ENCODE assay signal across 9 mouse cellular contexts in the genomic region with DNA sequence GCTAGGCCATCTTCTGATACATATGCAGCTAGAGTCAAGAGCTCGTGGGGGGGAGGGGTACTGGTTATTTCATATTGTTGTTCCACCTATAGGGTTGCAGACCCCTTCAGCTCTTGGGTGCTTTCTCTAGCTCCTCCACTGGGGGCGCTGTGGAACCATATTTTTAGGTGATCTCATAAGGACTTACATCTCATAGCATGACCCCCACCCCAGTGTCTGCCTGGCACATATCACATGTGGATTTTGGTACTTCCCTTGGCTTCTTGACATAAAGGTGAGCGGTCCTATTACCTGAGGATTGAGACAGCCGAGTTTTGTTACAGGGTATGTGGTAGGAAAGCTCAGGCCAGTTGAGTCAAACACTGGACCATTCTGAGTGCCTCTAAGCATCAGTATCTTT. TPM values are rescaled to one million over a fixed set of nuclear protein-coding genes. Genes with fewer than 3 reads are reported as not detected.
DNase-seq lines count a peak whose midpoint lies in the region; ATAC-seq and TF ChIP-seq lines count a peak whose summit lies in the region.
"Had no signal": no experiment of that assay in that cellular context is flagged by ENCODE, and none has a peak within 500 bp of the region (broad histone marks: within the 10 kb centered on the region; RNA-seq: fewer than 3 reads in every experiment).

No protein-coding gene starts in this region.

- H3K36me3 ChIP-seq in midbrain, embryonic 10.5 days: no peaks in the 10 kb centered on the region
- 0 out of 2 replicates have a peak, but pooled peaks cover 2% of the 10 kb centered on the region for H3K36me3 ChIP-seq in midbrain, embryonic 16.5 days (ENCODE audit: control insufficient read depth, insufficient read depth, low read length)
- no peaks in the 10 kb centered on the region for H3K36me3 ChIP-seq in midbrain, postnatal 0 days (ENCODE audit: insufficient read depth, low read length)
- H3K36me3 ChIP-seq: liver, embryonic 15.5 days had no signal

- H3K9me3 ChIP-seq in midbrain, embryonic 10.5 days (replicated peaks): no peaks in the 10 kb centered on the region
- no peaks in the 10 kb centered on the region for H3K9me3 ChIP-seq in midbrain, embryonic 16.5 days (replicated peaks; ENCODE audit: control insufficient read depth, low read length, poor library complexity, severe bottlenecking)
- H3K9me3 ChIP-seq in midbrain, postnatal 0 days (ENCODE audit: low read length): no peaks in the 10 kb centered on the region
- H3K9me3 ChIP-seq: liver, embryonic 15.5 days had no signal

- peak; percentile 40 for TF ChIP-seq CTCF in midbrain, postnatal 0 days (IDR thresholded peaks at IDR 0.05)

- 57% methylated on average over 4 of the region's 4 CpGs for WGBS in midbrain, embryonic 10.5 days
- 58% methylated on average over 4 of the region's 4 CpGs for WGBS in midbrain, embryonic 16.5 days
- 59% methylated on average over 4 of the region's 4 CpGs for WGBS in midbrain, postnatal 0 days

- H3K27me3 ChIP-seq in midbrain, embryonic 10.5 days (ENCODE audit: low read depth, poor library complexity, severe bottlenecking): no peaks in the 10 kb centered on the region
- no peaks in the 10 kb centered on the region for H3K27me3 ChIP-seq in midbrain, embryonic 16.5 days (ENCODE audit: control insufficient read depth, insufficient read depth, low read depth, low read length)
- no peaks in the 10 kb centered on the region for H3K27me3 ChIP-seq in midbrain, postnatal 0 days (ENCODE audit: insufficient read depth, low read length)
- H3K27me3 ChIP-seq: liver, embryonic 15.5 days had no signal

- intact Hi-C loops in gastrocnemius, postnatal 14 days (cut with DNase I; ENCODE audit: low total_unique reads): no loop called here

- H3K27ac ChIP-seq in midbrain, embryonic 10.5 days (replicated peaks): no peak overlapping the region
- no peak overlapping the region for H3K27ac ChIP-seq in midbrain, embryonic 16.5 days (ENCODE audit: low read length)
- H3K27ac ChIP-seq in midbrain, postnatal 0 days (ENCODE audit: low read depth, low read length): no peak overlapping the region
- H3K27ac ChIP-seq: liver, embryonic 15.5 days had no signal

- no peak for ATAC-seq in midbrain, embryonic 16.5 days
- no peak for ATAC-seq in midbrain, postnatal 0 days (ENCODE audit: low FRiP score)

- no peak overlapping the region for H3K9ac ChIP-seq in midbrain, embryonic 16.5 days (ENCODE audit: low read depth, low read length)
- H3K9ac ChIP-seq in midbrain, postnatal 0 days (replicated peaks; ENCODE audit: low read length, poor library complexity, severe bottlenecking): no peak overlapping the region
- H3K9ac ChIP-seq: liver, embryonic 15.5 days had no signal

- H3K4me3 ChIP-seq in midbrain, embryonic 10.5 days: no peak overlapping the region
- H3K4me3 ChIP-seq in midbrain, embryonic 16.5 days (ENCODE audit: low read depth, low read length): no peak overlapping the region
- no peak overlapping the region for H3K4me3 ChIP-seq in midbrain, postnatal 0 days (ENCODE audit: low read depth, low read length)
- H3K4me3 ChIP-seq: liver, embryonic 15.5 days had no signal

- H3K4me2 ChIP-seq in midbrain, embryonic 16.5 days (ENCODE audit: low read length): no peak overlapping the region
- no peak overlapping the region for H3K4me2 ChIP-seq in midbrain, postnatal 0 days (ENCODE audit: low read depth, low read length, poor library complexity, severe bottlenecking)
- H3K4me2 ChIP-seq: liver, embryonic 15.5 days had no signal

- DNase-seq in cerebellum, adult 18-20 months: peak; percentile 11 to 18
- no peak for DNase-seq in cerebellum, adult 9-10 months
- peak; percentile 31 for DNase-seq in midbrain, embryonic 10.5 days (ENCODE audit: low spot score)
- DNase-seq in induced T-regulatory cell, adult 2 months (ENCODE audit: low read depth): peak; percentile 74
- no peak for DNase-seq in midbrain, postnatal 0 days (ENCODE audit: low spot score)
- peak; percentile 84 for DNase-seq in thymus, postnatal 4 days
- DNase-seq in gastrocnemius, postnatal 14 days: no peak

- H3K4me1 ChIP-seq in midbrain, embryonic 10.5 days: no peaks in the 10 kb centered on the region
- H3K4me1 ChIP-seq in midbrain, embryonic 16.5 days (ENCODE audit: control insufficient read depth, insufficient read depth, low read length): no peaks in the 10 kb centered on the region
- H3K4me1 ChIP-seq in midbrain, postnatal 0 days (ENCODE audit: insufficient read depth, low read length): no peaks in the 10 kb centered on the region
- H3K4me1 ChIP-seq: liver, embryonic 15.5 days had no signal

RNA-seq across cellular contexts. Expression of gene Serpini1, which starts 22.0 kb away (rescaled TPM):
- polyA plus RNA-seq in midbrain, embryonic 10.5 days (2016; fragmentation: Nextera tagmentation; extraction: Ambion mirVana): 8.6 and 15.8 TPM in 2 replicates
- 130 and 145 TPM in 2 replicates for polyA plus RNA-seq in midbrain, embryonic 16.5 days (2015; fragmentation: Nextera tagmentation; extraction: Ambion mirVana)
- total RNA-seq in midbrain, postnatal 0 days (2014; rRNA removed): 102 and 123 TPM in 2 replicates
- polyA plus RNA-seq in midbrain, postnatal 0 days (2015; fragmentation: Nextera tagmentation; extraction: Ambion mirVana): 142 and 152 TPM in 2 replicates
- total RNA-seq in gastrocnemius, postnatal 14 days (2021): under 1 TPM; 0.42 to 0.53 TPM

RNA-seq across cellular contexts. Expression of gene Pdcd10, which starts 22.7 kb away (rescaled TPM):
- polyA plus RNA-seq in midbrain, embryonic 10.5 days (2016; fragmentation: Nextera tagmentation; extraction: Ambion mirVana): 82.5 and 84.9 TPM in 2 replicates
- polyA plus RNA-seq in midbrain, embryonic 16.5 days (2015; fragmentation: Nextera tagmentation; extraction: Ambion mirVana): 73.8 and 76.3 TPM in 2 replicates
- total RNA-seq in midbrain, postnatal 0 days (2014; rRNA removed): 33.8 and 54.2 TPM in 2 replicates
- 93.8 and 95.6 TPM in 2 replicates for polyA plus RNA-seq in midbrain, postnatal 0 days (2015; fragmentation: Nextera tagmentation; extraction: Ambion mirVana)
- total RNA-seq in gastrocnemius, postnatal 14 days (2021): 10 to 100 TPM; 17.5 to 21.9 TPM

Comparison
In these comparisons a context has a peak if more than half of its experiments do, and no peak if none do; other contexts are left out.
1. DNase-seq: peak in cerebellum, adult 18-20 months (2 of 2), midbrain, embryonic 10.5 days (single experiment), induced T-regulatory cell, adult 2 months (single experiment) and thymus, postnatal 4 days (single experiment); none in cerebellum, adult 9-10 months (single experiment), midbrain, postnatal 0 days (single experiment) and gastrocnemius, postnatal 14 days (single experiment).